15 mouse cellular contexts compared by ENCODE assay signal in the genomic region with DNA sequence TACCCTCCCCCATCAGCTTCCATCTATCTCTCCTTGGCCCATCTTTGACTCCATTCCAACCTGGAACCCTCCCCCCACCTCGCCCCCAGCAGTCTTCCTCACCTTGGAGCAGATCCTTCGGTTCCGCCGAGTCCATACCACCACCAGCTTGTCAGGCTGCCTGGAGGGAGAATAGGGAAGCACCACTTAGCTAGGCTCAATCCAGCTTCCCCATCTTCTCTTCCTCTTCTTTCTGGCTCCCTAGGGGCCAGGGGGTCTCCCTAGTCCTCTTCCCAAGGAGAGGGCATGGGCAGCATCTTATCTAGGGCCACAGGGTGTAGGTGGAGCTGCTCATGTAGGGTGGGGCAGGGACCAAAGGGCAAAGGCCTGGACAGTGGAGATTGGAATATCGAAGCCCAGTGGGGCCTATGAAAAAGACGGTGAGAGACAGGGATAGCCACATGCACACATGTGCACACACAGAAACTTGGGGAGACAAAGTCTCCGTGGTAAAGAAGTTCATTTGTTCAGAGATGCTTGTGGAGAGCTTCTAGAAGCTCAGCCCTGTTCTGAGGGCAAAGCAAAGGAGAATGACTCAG. TPM values are rescaled to one million over a fixed set of nuclear protein-coding genes. Genes with fewer than 3 reads are reported as not detected.
DNase-seq lines count a peak whose midpoint lies in the region; ATAC-seq lines count a peak whose summit lies in the region.
"Had no signal": no experiment of that assay in that cellular context is flagged by ENCODE, and none has a peak within 500 bp of the region (broad histone marks: within the 10 kb centered on the region; RNA-seq: fewer than 3 reads in every experiment).

No protein-coding gene starts in this region.

- H3K4me3 ChIP-seq in heart, embryonic 13.5 days = peak overlapping the region; percentile 96; the same call in 1 of the 2 replicates
- peak overlapping the region; percentile 94 for H3K4me3 ChIP-seq in liver, embryonic 15.5 days (replicated peaks)
- H3K4me3 ChIP-seq: embryonic facial prominence, embryonic 15.5 days; kidney, embryonic 15.5 days had no signal

- no peaks in the 10 kb centered on the region for H3K9me3 ChIP-seq in heart, embryonic 13.5 days
- no peaks in the 10 kb centered on the region for H3K9me3 ChIP-seq in liver, embryonic 15.5 days (replicated peaks)
- H3K9me3 ChIP-seq: embryonic facial prominence, embryonic 15.5 days; kidney, embryonic 15.5 days had no signal

- no peak for DNase-seq in heart, postnatal 4 days
- DNase-seq in MEL-GATA-1-ER (ENCODE audit: extremely low read depth, low read depth) = peak; percentile 33
- no peak for DNase-seq in ovary, postnatal 14 days (ENCODE audit: low spot score)
- DNase-seq in testis, postnatal 14 days (ENCODE audit: low spot score) = no peak
- no peak for DNase-seq in natural killer cell, adult 2 months (ENCODE audit: low spot score in 2 of 2)
- DNase-seq: cerebellum, postnatal 25 days; lung, embryonic 14.5 days had no signal

- H3K36me3 ChIP-seq in heart, embryonic 13.5 days = peaks cover 68% of the 10 kb centered on the region
- peaks cover 65% of the 10 kb centered on the region for H3K36me3 ChIP-seq in liver, embryonic 15.5 days (replicated peaks)

- peaks cover 51% of the 10 kb centered on the region for H3K4me1 ChIP-seq in heart, embryonic 13.5 days
- H3K4me1 ChIP-seq in liver, embryonic 15.5 days (replicated peaks) = peaks cover 84% of the 10 kb centered on the region

- H3K4me2 ChIP-seq in heart, embryonic 13.5 days = peak overlapping the region; percentile 98
- H3K4me2 ChIP-seq in liver, embryonic 15.5 days = peak overlapping the region; percentile 96
- H3K4me2 ChIP-seq: hindbrain, embryonic 14.5 days had no signal

- 0 out of 2 replicates have a peak overlapping the region, but pooled peaks have one; percentile 32 for H3K27ac ChIP-seq in heart, embryonic 13.5 days (replicated peaks)
- peak overlapping the region; percentile 98 for H3K27ac ChIP-seq in liver, embryonic 15.5 days (replicated peaks)
- H3K27ac ChIP-seq: embryonic facial prominence, embryonic 15.5 days; hindbrain, embryonic 14.5 days; kidney, embryonic 15.5 days had no signal

- WGBS in heart, embryonic 13.5 days = 87% methylated on average over 7 of the region's 7 CpGs
- 32% methylated on average over 7 of the region's 7 CpGs for WGBS in liver, embryonic 15.5 days (ENCODE audit: insufficient replicate concordance)

- no peaks in the 10 kb centered on the region for H3K27me3 ChIP-seq in heart, embryonic 13.5 days (replicated peaks)
- no peaks in the 10 kb centered on the region for H3K27me3 ChIP-seq in liver, embryonic 15.5 days
- H3K27me3 ChIP-seq: embryonic facial prominence, embryonic 15.5 days; kidney, embryonic 15.5 days had no signal

- peak overlapping the region; percentile 98 for H3K9ac ChIP-seq in heart, embryonic 13.5 days
- peak overlapping the region; percentile 98 for H3K9ac ChIP-seq in liver, embryonic 15.5 days
- H3K9ac ChIP-seq: embryonic facial prominence, embryonic 15.5 days; hindbrain, embryonic 14.5 days; lung, embryonic 14.5 days had no signal

- no peak for ATAC-seq in heart, embryonic 13.5 days (ENCODE audit: extremely low read depth, insufficient number of reproducible peaks, low FRiP score, low TSS enrichment)
- ATAC-seq in erythroblast, adult 5-6 weeks (replicated peaks; ENCODE audit: low FRiP score, poor library complexity, severe bottlenecking) = peak; percentile 41
- peak; percentile 71 for ATAC-seq in liver, embryonic 15.5 days (ENCODE audit: insufficient read depth)

RNA-seq across cellular contexts. Expression of a gene that starts 3.2 kb away (rescaled TPM):
- polyA plus RNA-seq in heart, embryonic 13.5 days (2015; fragmentation: Nextera tagmentation; extraction: Ambion mirVana) = 85.9 and 96.8 TPM in 2 replicates
- 100 to 1,000 TPM; 179 to 191 TPM for total RNA-seq in heart, postnatal 4 days (2021)
- total RNA-seq in erythroblast, adult 5-6 weeks (2015; ENCODE audit: low replicate concordance) = 27.5 and 57.9 TPM in 2 replicates
- 236 and 446 TPM in 2 replicates for total RNA-seq in erythroblast, adult 5-6 weeks (2017; ENCODE audit: low replicate concordance)
- 110 and 121 TPM in 2 replicates for polyA plus RNA-seq in liver, embryonic 15.5 days (2015; fragmentation: Nextera tagmentation; extraction: Ambion mirVana)

RNA-seq across cellular contexts. Expression of a gene that starts 6.5 kb away (rescaled TPM):
- 79.7 and 82.6 TPM in 2 replicates for polyA plus RNA-seq in heart, embryonic 13.5 days (2015; fragmentation: Nextera tagmentation; extraction: Ambion mirVana)
- total RNA-seq in heart, postnatal 4 days (2021) = 10 to 100 TPM; 48.3 to 49.0 TPM
- 11.5 and 30.4 TPM in 2 replicates for total RNA-seq in erythroblast, adult 5-6 weeks (2015; ENCODE audit: low replicate concordance)
- 8.5 and 10.5 TPM in 2 replicates for total RNA-seq in erythroblast, adult 5-6 weeks (2017; ENCODE audit: low replicate concordance)
- polyA plus RNA-seq in liver, embryonic 15.5 days (2015; fragmentation: Nextera tagmentation; extraction: Ambion mirVana) = 39.3 and 39.8 TPM in 2 replicates

RNA-seq across cellular contexts. Expression of a gene that starts 17.8 kb away (rescaled TPM):
- 22.5 and 24.7 TPM in 2 replicates for polyA plus RNA-seq in heart, embryonic 13.5 days (2015; fragmentation: Nextera tagmentation; extraction: Ambion mirVana)
- total RNA-seq in heart, postnatal 4 days (2021) = 10 to 100 TPM; 78.7 to 79.6 TPM
- 0.63 TPM in 1 of 2 replicates, not detected in the other for total RNA-seq in erythroblast, adult 5-6 weeks (2015; ENCODE audit: low replicate concordance)
- 0.68 TPM in 1 of 2 replicates, not detected in the other for total RNA-seq in erythroblast, adult 5-6 weeks (2017; ENCODE audit: low replicate concordance)
- polyA plus RNA-seq in liver, embryonic 15.5 days (2015; fragmentation: Nextera tagmentation; extraction: Ambion mirVana) = 1.2 and 3.4 TPM in 2 replicates

RNA-seq across cellular contexts. Expression of a gene that starts 18.8 kb away (rescaled TPM):
- polyA plus RNA-seq in heart, embryonic 13.5 days (2015; fragmentation: Nextera tagmentation; extraction: Ambion mirVana) = 0.29 TPM in 1 of 2 replicates, not detected in the other
- total RNA-seq in heart, postnatal 4 days (2021) = not detected
- total RNA-seq in erythroblast, adult 5-6 weeks (2015; ENCODE audit: low replicate concordance) = not detected in 2 replicates
- total RNA-seq in erythroblast, adult 5-6 weeks (2017; ENCODE audit: low replicate concordance) = not detected in 2 replicates
- 0.15 and 0.28 TPM in 2 replicates for polyA plus RNA-seq in liver, embryonic 15.5 days (2015; fragmentation: Nextera tagmentation; extraction: Ambion mirVana)
- total RNA-seq: gastrocnemius, postnatal 4 days; left cerebral cortex, postnatal 25 days had no signal

RNA-seq across cellular contexts. Expression of a gene that starts 34.2 kb away (rescaled TPM):
- 13.6 and 14.9 TPM in 2 replicates for polyA plus RNA-seq in heart, embryonic 13.5 days (2015; fragmentation: Nextera tagmentation; extraction: Ambion mirVana)
- total RNA-seq in heart, postnatal 4 days (2021) = 10 to 100 TPM; 42.5 to 42.7 TPM
- 10.7 and 16.3 TPM in 2 replicates for total RNA-seq in erythroblast, adult 5-6 weeks (2015; ENCODE audit: low replicate concordance)
- total RNA-seq in erythroblast, adult 5-6 weeks (2017; ENCODE audit: low replicate concordance) = 14.8 and 20.3 TPM in 2 replicates
- polyA plus RNA-seq in liver, embryonic 15.5 days (2015; fragmentation: Nextera tagmentation; extraction: Ambion mirVana) = 9.2 and 12.1 TPM in 2 replicates

Comparison
In these comparisons a context has a peak if more than half of its experiments do, and no peak if none do; other contexts are left out.
1. RNA of a gene that starts 17.8 kb away (total RNA-seq): 78.7 to 79.6 TPM in heart, postnatal 4 days; 0.63 to 0.68 TPM in erythroblast, adult 5-6 weeks; every median in the first group is over 10 times any median in the second.